Mouse (Mus musculus): Measurements from ENCODE around the gene Slc25a17. TPM values are rescaled to one million over a fixed set of nuclear protein-coding genes. Genes with fewer than 3 reads are reported as not detected.

Gene Slc25a17
- polyA plus RNA-seq, 1 experiment from 2014 or later: 77.9 TPM

GRCm38 (mm10) chr15:81324979-81325378 is 35.6 kb downstream of the Slc25a17 start:
- Histone ChIP-seq H3K4me2 (ENCODE audit: low read length) (no peak overlapping the region), H3K9ac (ENCODE audit: low read length) (no peak overlapping the region), H3K4me3 (ENCODE audit: low read depth, low read length) (no peak overlapping the region), H3K4me1 (replicated peaks; ENCODE audit: control insufficient read depth, insufficient read depth, low read length) (no peaks in the 10 kb centered on the region; the same call in 1 of the 2 replicates), H3K9me3 (ENCODE audit: control insufficient read depth, low read length) (no peaks in the 10 kb centered on the region), H3K27ac (ENCODE audit: low read depth) (no peak overlapping the region), H3K36me3 (ENCODE audit: control insufficient read depth, insufficient read depth, low read length) (peaks cover 81% of the 10 kb centered on the region), H3K27me3 (replicated peaks; ENCODE audit: control insufficient read depth, insufficient read depth, low read length) (no peaks in the 10 kb centered on the region)
- DNase-seq (ENCODE audit: low spot score) (no peak), ATAC-seq (replicated peaks; ENCODE audit: low FRiP score, low TSS enrichment, low read depth) (no peak)
- WGBS: 86% methylated on average over 4 of the region's 4 CpGs

GRCm38 (mm10) chr15:81320137-81320536 is 40.5 kb downstream of the Slc25a17 start:
- peaks cover 3% of the 10 kb centered on the region; the same call in 1 of the 2 replicates for H3K9me3 ChIP-seq (ENCODE audit: control insufficient read depth, low read length)
- no peak overlapping the region for H3K9ac ChIP-seq (ENCODE audit: low read length)
- no peak for ATAC-seq (replicated peaks; ENCODE audit: low FRiP score, low TSS enrichment, low read depth)
- WGBS: 94% methylated on average over 3 of the region's 3 CpGs
- no peaks in the 10 kb centered on the region for H3K4me1 ChIP-seq (replicated peaks; ENCODE audit: control insufficient read depth, insufficient read depth, low read length)
- no peak overlapping the region for H3K4me2 ChIP-seq (ENCODE audit: low read length)
- no peaks in the 10 kb centered on the region for H3K27me3 ChIP-seq (replicated peaks; ENCODE audit: control insufficient read depth, insufficient read depth, low read length)
- no peak overlapping the region for H3K27ac ChIP-seq (ENCODE audit: low read depth)
- DNase-seq (ENCODE audit: low spot score): no peak
- H3K4me3 ChIP-seq (ENCODE audit: low read depth, low read length): no peak overlapping the region
- peaks cover 72% of the 10 kb centered on the region for H3K36me3 ChIP-seq (ENCODE audit: control insufficient read depth, insufficient read depth, low read length)

GRCm38 (mm10) chr15:81319462-81319861 is 41.1 kb downstream of the Slc25a17 start:
- Histone ChIP-seq H3K9me3 (ENCODE audit: control insufficient read depth, low read length) (peaks cover 3% of the 10 kb centered on the region; the same call in 1 of the 2 replicates), H3K9ac (ENCODE audit: low read length) (no peak overlapping the region), H3K27me3 (replicated peaks; ENCODE audit: control insufficient read depth, insufficient read depth, low read length) (no peaks in the 10 kb centered on the region), H3K27ac (ENCODE audit: low read depth) (no peak overlapping the region), H3K4me1 (replicated peaks; ENCODE audit: control insufficient read depth, insufficient read depth, low read length) (no peaks in the 10 kb centered on the region), H3K36me3 (ENCODE audit: control insufficient read depth, insufficient read depth, low read length) (peaks cover 72% of the 10 kb centered on the region), H3K4me2 (ENCODE audit: low read length) (no peak overlapping the region), H3K4me3 (ENCODE audit: low read depth, low read length) (no peak overlapping the region)
- no peak for DNase-seq (ENCODE audit: low spot score)
- no peak for ATAC-seq (replicated peaks; ENCODE audit: low FRiP score, low TSS enrichment, low read depth)
- 96% methylated on average over 9 of the region's 9 CpGs for WGBS

GRCm38 (mm10) chr15:81313928-81314327 is 46.7 kb downstream of the Slc25a17 start:
- no peak for ATAC-seq (replicated peaks; ENCODE audit: low FRiP score, low TSS enrichment, low read depth)

GRCm38 (mm10) chr15:81311026-81311425 is 49.6 kb downstream of the Slc25a17 start:
- WGBS: 50% methylated on average over 6 of the region's 6 CpGs
- Histone ChIP-seq H3K9ac (ENCODE audit: low read length) (no peak overlapping the region), H3K4me1 (replicated peaks; ENCODE audit: control insufficient read depth, insufficient read depth, low read length) (no peaks in the 10 kb centered on the region), H3K4me3 (ENCODE audit: low read depth, low read length) (no peak overlapping the region), H3K27ac (ENCODE audit: low read depth) (no peak overlapping the region), H3K4me2 (ENCODE audit: low read length) (no peak overlapping the region), H3K9me3 (ENCODE audit: control insufficient read depth, low read length) (no peaks in the 10 kb centered on the region), H3K36me3 (ENCODE audit: control insufficient read depth, insufficient read depth, low read length) (0 out of 2 replicates have a peak, but pooled peaks cover 1% of the 10 kb centered on the region), H3K27me3 (replicated peaks; ENCODE audit: control insufficient read depth, insufficient read depth, low read length) (no peaks in the 10 kb centered on the region)
- ATAC-seq (replicated peaks; ENCODE audit: low FRiP score, low TSS enrichment, low read depth): no peak
- no peak for DNase-seq (ENCODE audit: low spot score)

More at GRCm38 (mm10) chr15:81313928-81314327, 46.7 kb downstream of the Slc25a17 start:
- Histone ChIP-seq H3K27ac (ENCODE audit: low read depth) (no peak overlapping the region), H3K9me3 (ENCODE audit: control insufficient read depth, low read length) (peaks cover 3% of the 10 kb centered on the region; the same call in 1 of the 2 replicates), H3K36me3 (ENCODE audit: control insufficient read depth, insufficient read depth, low read length) (peaks cover 21% of the 10 kb centered on the region), H3K9ac (ENCODE audit: low read length) (no peak overlapping the region), H3K4me3 (ENCODE audit: low read depth, low read length) (no peak overlapping the region), H3K4me2 (ENCODE audit: low read length) (no peak overlapping the region), H3K27me3 (replicated peaks; ENCODE audit: control insufficient read depth, insufficient read depth, low read length) (no peaks in the 10 kb centered on the region), H3K4me1 (replicated peaks; ENCODE audit: control insufficient read depth, insufficient read depth, low read length) (no peaks in the 10 kb centered on the region)
- DNase-seq (ENCODE audit: low spot score): no peak
- WGBS: 84% methylated on average over 3 of the region's 3 CpGs

- Histone ChIP-seq H3K27me3 (replicated peaks; ENCODE audit: control insufficient read depth, insufficient read depth, low read length) (no peaks in the 10 kb centered on the region), H3K9ac (ENCODE audit: low read length) (no peak overlapping the region), H3K4me1 (replicated peaks; ENCODE audit: control insufficient read depth, insufficient read depth, low read length) (no peaks in the 10 kb centered on the region), H3K27ac (ENCODE audit: low read depth) (no peak overlapping the region), H3K36me3 (ENCODE audit: control insufficient read depth, insufficient read depth, low read length) (no peaks in the 10 kb centered on the region), H3K4me3 (ENCODE audit: low read depth, low read length) (no peak overlapping the region), H3K9me3 (ENCODE audit: control insufficient read depth, low read length) (no peaks in the 10 kb centered on the region), H3K4me2 (ENCODE audit: low read length) (no peak overlapping the region)
- 89% methylated on average over 9 of the region's 9 CpGs for WGBS
- ATAC-seq (replicated peaks; ENCODE audit: low FRiP score, low TSS enrichment, low read depth): no peak
- no peak for DNase-seq (ENCODE audit: low spot score)
These were observed 50.3 kb downstream of the Slc25a17 start for GRCm38 (mm10) chr15:81310353-81310752.

GRCm38 (mm10) chr15:81308038-81308437 is 52.6 kb downstream of the Slc25a17 start:
- no peak overlapping the region for H3K9ac ChIP-seq (ENCODE audit: low read length)
- no peaks in the 10 kb centered on the region for H3K36me3 ChIP-seq (ENCODE audit: control insufficient read depth, insufficient read depth, low read length)
- DNase-seq (ENCODE audit: low spot score): no peak
- ATAC-seq (replicated peaks; ENCODE audit: low FRiP score, low TSS enrichment, low read depth): no peak
- H3K27ac ChIP-seq (ENCODE audit: low read depth): no peak overlapping the region
- no peak overlapping the region for H3K4me2 ChIP-seq (ENCODE audit: low read length)
- 92% methylated on average over 7 of the region's 7 CpGs for WGBS
- no peaks in the 10 kb centered on the region for H3K4me1 ChIP-seq (replicated peaks; ENCODE audit: control insufficient read depth, insufficient read depth, low read length)
- H3K27me3 ChIP-seq (replicated peaks; ENCODE audit: control insufficient read depth, insufficient read depth, low read length): no peaks in the 10 kb centered on the region
- H3K9me3 ChIP-seq (ENCODE audit: control insufficient read depth, low read length): no peaks in the 10 kb centered on the region
- H3K4me3 ChIP-seq (ENCODE audit: low read depth, low read length): no peak overlapping the region

GRCm38 (mm10) chr15:81306501-81306900 is 54.1 kb downstream of the Slc25a17 start:
- ATAC-seq (replicated peaks; ENCODE audit: low FRiP score, low TSS enrichment, low read depth) (no peak), DNase-seq (ENCODE audit: low spot score) (no peak)
- WGBS: 95% methylated on average over 6 of the region's 6 CpGs
- no peak overlapping the region for H3K9ac ChIP-seq (ENCODE audit: low read length)
- H3K36me3 ChIP-seq (ENCODE audit: control insufficient read depth, insufficient read depth, low read length): no peaks in the 10 kb centered on the region
- H3K9me3 ChIP-seq (ENCODE audit: control insufficient read depth, low read length): no peaks in the 10 kb centered on the region
- H3K4me1 ChIP-seq (replicated peaks; ENCODE audit: control insufficient read depth, insufficient read depth, low read length): no peaks in the 10 kb centered on the region
- H3K4me2 ChIP-seq (ENCODE audit: low read length): no peak overlapping the region
- H3K4me3 ChIP-seq (ENCODE audit: low read depth, low read length): no peak overlapping the region
- no peak overlapping the region for H3K27ac ChIP-seq (ENCODE audit: low read depth)
- H3K27me3 ChIP-seq (replicated peaks; ENCODE audit: control insufficient read depth, insufficient read depth, low read length): no peaks in the 10 kb centered on the region

- Histone ChIP-seq H3K9ac (ENCODE audit: low read length) (no peak overlapping the region), H3K4me2 (ENCODE audit: low read length) (no peak overlapping the region), H3K4me1 (replicated peaks; ENCODE audit: control insufficient read depth, insufficient read depth, low read length) (no peaks in the 10 kb centered on the region), H3K36me3 (ENCODE audit: control insufficient read depth, insufficient read depth, low read length) (no peaks in the 10 kb centered on the region), H3K9me3 (ENCODE audit: control insufficient read depth, low read length) (no peaks in the 10 kb centered on the region), H3K4me3 (ENCODE audit: low read depth, low read length) (no peak overlapping the region), H3K27me3 (replicated peaks; ENCODE audit: control insufficient read depth, insufficient read depth, low read length) (no peaks in the 10 kb centered on the region), H3K27ac (ENCODE audit: low read depth) (no peak overlapping the region)
- 29% methylated on average over 8 of the region's 8 CpGs for WGBS
- DNase-seq (ENCODE audit: low spot score) (no peak), ATAC-seq (replicated peaks; ENCODE audit: low FRiP score, low TSS enrichment, low read depth) (no peak)
These were observed 55.6 kb downstream of the Slc25a17 start for GRCm38 (mm10) chr15:81305035-81305434.
